Mouse (Mus musculus) adrenal gland, postnatal 25 days (tissue): ENCODE data around the gene Plce1. TPM values are rescaled to one million over a fixed set of nuclear protein-coding genes. Genes with fewer than 3 reads are reported as not detected.

Experiments
- DNase-seq: peaks from one replicate; pipeline ENCODE4 v3.0.0; 2021; ENCODE audit warnings: mixed read lengths
- total RNA-seq: library from RNA; stranded (reverse); gene quantifications from 2 replicates; pipeline ENCODE4 v1.2.3, GENCODE M21; 2021

Plce1 gene
- total RNA-seq, 1 experiment from 2014 or later, result 4.0 TPM

DNA sequence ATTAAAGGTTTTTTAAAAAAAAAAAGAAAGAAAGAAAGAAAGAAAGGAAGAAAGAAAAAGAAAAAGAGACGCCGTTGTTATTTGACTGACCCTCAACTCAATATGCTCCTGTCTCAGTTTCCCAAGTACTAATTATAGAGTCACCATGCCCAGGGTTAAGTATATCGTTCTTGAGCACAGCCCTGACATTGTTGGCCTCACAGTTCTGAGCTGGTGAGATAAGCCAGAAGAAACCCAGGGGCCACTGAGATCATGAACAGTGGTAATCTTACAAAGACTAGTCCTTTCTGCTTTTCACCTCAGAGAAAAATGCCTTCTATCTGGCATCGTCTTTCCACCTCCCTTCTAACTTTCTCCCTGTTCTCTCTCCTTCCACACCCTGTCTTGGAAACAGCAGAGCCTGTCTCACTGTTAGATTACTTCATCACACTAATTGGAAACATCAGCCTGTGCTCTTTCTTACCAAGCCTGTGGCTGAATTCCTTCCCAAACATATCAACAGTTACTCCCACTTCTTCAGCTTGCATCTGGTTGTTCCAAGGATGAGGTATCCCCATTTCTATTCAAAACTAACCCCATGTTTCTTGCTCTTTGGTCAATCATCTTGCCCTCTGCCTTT, 339.4 kb downstream of the Plce1 start:
- DNase-seq, result no peak

DNA sequence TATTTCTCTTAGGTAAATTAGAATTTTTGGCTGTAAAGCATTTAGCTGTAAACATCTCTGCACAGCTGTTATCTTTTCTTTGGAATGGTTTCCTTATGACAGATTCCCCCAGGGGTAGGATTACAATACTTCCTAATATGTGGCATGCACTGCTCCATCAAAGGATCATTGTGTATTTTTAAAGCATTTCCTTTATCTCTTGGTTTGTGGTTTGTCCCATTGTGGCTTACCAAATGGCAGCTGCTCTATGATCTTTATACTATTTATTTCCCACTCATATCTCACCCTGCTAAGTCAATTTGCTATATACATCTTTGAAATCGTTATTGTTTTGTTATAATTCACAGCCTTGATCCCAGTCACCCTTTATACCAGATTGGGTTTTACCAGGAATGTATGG, 352.3 kb downstream of the Plce1 start:
- no peak for DNase-seq

Other genes starting within 250 kb of the Plce1 start
- 1.2 and 2.0 TPM in 2 replicates for gene Lgi1, start 216.6 kb upstream of the Plce1 start, total RNA-seq
- 22.5 and 28.3 TPM in 2 replicates for gene Slc35g1, start 85.1 kb upstream of the Plce1 start, total RNA-seq